Mouse (Mus musculus) embryonic fibroblast, embryonic 13.5 days (primary cell): ENCODE measurements around the gene Eif2b3. TPM values are rescaled to one million over a fixed set of nuclear protein-coding genes. Genes with fewer than 3 reads are reported as not detected.
A peak's percentile ranks its signal among the peaks of the same experiment; 100 is the strongest.

ENCODE experiments used
- H3K27ac ChIP-seq: 2 replicates; pipeline ENCODE4 v1.5.1; 2012; ENCODE audit warnings: low read length, control low read depth, inconsistent platforms; ENCODE audit not compliant: insufficient read depth
- H3K4me1 ChIP-seq: 2 replicates; pipeline ENCODE4 v1.6.1; 2011; ENCODE audit warnings: low read length; ENCODE audit not compliant: control insufficient read depth, insufficient read depth
- H3K4me3 ChIP-seq: 2 replicates; pipeline ENCODE4 v1.5.1; 2011; ENCODE audit warnings: mild to moderate bottlenecking, control low read depth, low read length; ENCODE audit not compliant: insufficient read depth
- CTCF ChIP-seq: IDR thresholded peaks from 2 replicates; pipeline ENCODE4 v1.5.1; 2011; ENCODE audit warnings: mild to moderate bottlenecking, control low read depth, low read length, moderate library complexity, borderline replicate concordance; ENCODE audit not compliant: insufficient read depth
- POLR2A ChIP-seq: IDR thresholded peaks from 2 replicates; pipeline ENCODE4 v1.6.1; 2011; ENCODE audit warnings: low read depth, mild to moderate bottlenecking, control low read depth, low read length, moderate library complexity
- polyA plus RNA-seq: library from polyadenylated mRNA; stranded (reverse); fragments of >200 nt; gene quantifications from 2 replicates; pipeline ENCODE4 v1.2.4, GENCODE M21; 2011; ENCODE audit warnings: low read depth; ENCODE audit not compliant: missing spikeins, insufficient read length

Gene Eif2b3
- polyA plus RNA-seq, 1 experiment, result 34.1 TPM

DNA sequence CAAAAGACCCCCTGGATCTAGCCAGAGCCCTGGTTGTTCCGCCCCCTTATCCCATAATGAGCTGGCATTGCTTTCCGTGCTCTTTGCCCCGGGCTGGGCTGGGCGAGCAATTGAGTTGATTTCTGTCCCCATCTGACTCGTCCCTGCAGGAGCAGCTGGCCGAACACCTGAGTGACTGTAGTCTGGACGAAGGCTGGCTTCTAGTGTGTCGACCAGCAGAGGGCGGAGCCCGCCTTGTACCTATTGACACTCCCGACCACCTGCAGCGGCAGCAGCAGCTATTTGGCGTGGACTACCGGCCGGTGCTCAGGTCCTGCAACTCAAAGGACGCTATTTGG is 23.4 kb upstream of the Eif2b3 start:
- no peak for TF ChIP-seq POLR2A
- TF ChIP-seq CTCF, result no peak
- H3K4me3 ChIP-seq, result peak overlapping the region; percentile 68
- peaks cover 3% of the 10 kb centered on the region; the same call in 1 of the 2 replicates for H3K4me1 ChIP-seq
- no peak overlapping the region for H3K27ac ChIP-seq

- Histone ChIP-seq H3K4me1 (peaks cover 3% of the 10 kb centered on the region; the same call in 1 of the 2 replicates), H3K4me3 (no peak overlapping the region), H3K27ac (no peak overlapping the region)
- TF ChIP-seq POLR2A (no peak), CTCF (no peak)
These were observed 19.6 kb upstream of the Eif2b3 start for GRCm38 (mm10) chr4:116999513-117000154.

DNA sequence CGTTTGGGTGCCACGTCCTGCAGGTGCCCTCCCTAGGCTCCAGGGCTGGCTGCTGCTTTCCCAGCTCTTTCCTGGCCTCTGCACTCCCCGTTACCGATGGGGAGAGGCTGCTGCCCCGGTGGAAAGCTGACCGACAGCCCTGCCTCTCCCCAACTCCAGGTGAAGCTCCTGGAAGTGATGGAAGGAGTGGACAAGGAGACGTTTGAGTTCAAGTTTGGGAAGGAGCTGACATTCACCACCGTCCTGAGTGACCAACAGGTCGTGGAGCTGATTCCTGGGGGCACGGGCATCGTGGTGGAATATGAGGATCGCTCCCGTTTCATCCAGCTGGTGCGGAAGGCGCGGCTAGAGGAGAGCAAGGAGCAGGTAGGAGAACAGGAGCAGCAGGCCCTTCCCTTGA is 17.2 kb upstream of the Eif2b3 start:
- Histone ChIP-seq H3K4me3 (no peak overlapping the region), H3K4me1 (no peaks in the 10 kb centered on the region), H3K27ac (no peak overlapping the region)
- TF ChIP-seq POLR2A (no peak), CTCF (no peak)

DNA sequence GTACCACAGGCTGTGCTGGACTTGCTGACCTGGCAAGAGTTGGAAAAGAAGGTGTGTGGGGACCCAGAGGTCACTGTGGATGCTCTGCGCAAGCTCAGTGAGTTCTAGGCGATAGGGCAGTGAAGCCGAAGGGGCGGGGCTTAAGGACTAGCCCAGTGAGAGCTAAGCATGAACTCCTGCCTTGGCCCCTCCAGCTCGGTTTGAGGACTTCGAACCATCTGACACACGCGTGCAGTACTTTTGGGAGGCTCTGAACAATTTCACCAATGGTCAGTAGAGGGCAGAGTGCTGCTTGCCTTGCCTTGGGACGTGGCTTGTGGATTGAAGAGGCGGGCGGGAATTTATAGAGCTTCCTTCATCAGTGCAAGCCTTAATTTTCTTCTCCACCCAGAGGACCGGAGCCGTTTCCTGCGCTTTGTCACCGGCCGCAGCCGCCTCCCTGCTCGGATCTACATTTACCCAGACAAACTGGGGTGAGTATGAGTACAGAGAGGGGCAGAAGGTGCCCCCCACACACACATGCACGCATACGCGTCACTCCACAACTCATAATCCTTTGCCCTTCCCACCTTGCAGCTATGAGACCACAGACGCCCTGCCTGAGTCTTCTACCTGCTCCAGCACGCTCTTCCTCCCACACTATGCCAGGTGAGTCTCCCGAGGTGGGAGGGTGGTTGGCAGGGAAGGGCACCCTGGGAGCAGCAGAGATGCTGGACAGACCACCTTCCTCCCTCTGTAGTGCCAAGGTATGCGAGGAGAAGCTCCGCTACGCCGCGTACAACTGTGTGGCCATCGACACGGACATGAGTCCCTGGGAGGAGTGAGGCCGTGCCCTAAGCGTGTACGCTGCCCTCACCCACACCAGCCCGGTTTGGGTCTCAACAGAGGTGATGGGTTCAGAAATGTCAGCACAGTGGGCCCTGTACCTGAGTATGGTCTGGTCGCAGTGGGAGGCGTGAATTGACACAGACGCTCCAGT is 16.4 kb upstream of the Eif2b3 start:
- Histone ChIP-seq H3K27ac (no peak overlapping the region), H3K4me1 (0 out of 2 replicates have a peak, but pooled peaks cover 2% of the 10 kb centered on the region), H3K4me3 (no peak overlapping the region)
- TF ChIP-seq CTCF, result peak; percentile 87
- TF ChIP-seq POLR2A, result no peak

GRCm38 (mm10) chr4:117004649-117005048 is 14.6 kb upstream of the Eif2b3 start:
- no peak overlapping the region for H3K4me3 ChIP-seq
- H3K27ac ChIP-seq, result no peak overlapping the region
- TF ChIP-seq CTCF, result no peak
- no peak for TF ChIP-seq POLR2A
- 0 out of 2 replicates have a peak, but pooled peaks cover 2% of the 10 kb centered on the region for H3K4me1 ChIP-seq

DNA sequence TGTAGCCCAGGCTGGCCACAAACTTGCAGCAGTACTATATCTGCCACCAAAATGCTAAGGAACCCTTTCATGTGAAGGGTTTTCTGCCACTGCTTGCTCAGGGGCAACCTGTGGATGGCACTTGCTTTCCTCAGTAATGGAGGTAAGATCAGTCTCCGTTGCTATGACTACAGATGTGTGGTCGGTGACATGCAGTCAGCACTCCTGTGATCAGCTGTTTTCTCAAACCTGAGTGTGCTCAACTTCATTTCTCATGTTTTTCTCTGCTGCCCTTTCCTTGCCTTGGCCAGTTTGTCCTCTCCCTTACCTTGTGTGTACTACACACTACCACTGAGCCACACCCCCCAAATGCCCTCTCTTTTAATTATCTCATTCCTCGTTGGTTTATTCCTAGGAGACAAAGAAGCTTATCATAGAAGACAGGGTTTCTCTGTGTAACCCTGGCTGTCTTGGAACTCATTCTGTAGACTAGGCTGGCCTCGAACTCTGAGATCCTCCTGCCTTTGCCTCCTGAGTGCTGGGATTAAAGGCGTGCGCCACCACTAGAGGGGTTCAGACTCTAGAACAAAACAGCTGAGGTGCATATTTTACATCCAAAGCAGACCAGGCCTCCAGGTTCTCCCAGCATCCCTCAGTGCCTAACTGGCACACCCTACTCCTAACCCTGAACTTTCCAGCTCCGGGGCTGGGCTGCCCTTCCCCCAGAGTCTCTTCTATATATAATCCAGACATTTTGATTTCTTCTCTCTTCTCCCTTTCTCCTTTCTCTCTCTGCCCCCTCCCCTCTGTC is 13.4 kb upstream of the Eif2b3 start:
- 0 out of 2 replicates have a peak, but pooled peaks cover 2% of the 10 kb centered on the region for H3K4me1 ChIP-seq
- TF ChIP-seq CTCF, result no peak
- TF ChIP-seq POLR2A, result no peak
- H3K27ac ChIP-seq, result no peak overlapping the region
- no peak overlapping the region for H3K4me3 ChIP-seq

- Histone ChIP-seq H3K4me1 (0 out of 2 replicates have a peak, but pooled peaks cover 2% of the 10 kb centered on the region), H3K4me3 (no peak overlapping the region), H3K27ac (peak overlapping the region; percentile 49; the same call in 1 of the 2 replicates)
- TF ChIP-seq POLR2A (no peak), CTCF (no peak)
These were observed 12.1 kb upstream of the Eif2b3 start for GRCm38 (mm10) chr4:117007058-117007457.

- Histone ChIP-seq H3K4me1 (0 out of 2 replicates have a peak, but pooled peaks cover 2% of the 10 kb centered on the region), H3K27ac (no peak overlapping the region), H3K4me3 (no peak overlapping the region)
- TF ChIP-seq CTCF (no peak), POLR2A (no peak)
These were observed 9.0 kb upstream of the Eif2b3 start for GRCm38 (mm10) chr4:117010231-117010630.

DNA sequence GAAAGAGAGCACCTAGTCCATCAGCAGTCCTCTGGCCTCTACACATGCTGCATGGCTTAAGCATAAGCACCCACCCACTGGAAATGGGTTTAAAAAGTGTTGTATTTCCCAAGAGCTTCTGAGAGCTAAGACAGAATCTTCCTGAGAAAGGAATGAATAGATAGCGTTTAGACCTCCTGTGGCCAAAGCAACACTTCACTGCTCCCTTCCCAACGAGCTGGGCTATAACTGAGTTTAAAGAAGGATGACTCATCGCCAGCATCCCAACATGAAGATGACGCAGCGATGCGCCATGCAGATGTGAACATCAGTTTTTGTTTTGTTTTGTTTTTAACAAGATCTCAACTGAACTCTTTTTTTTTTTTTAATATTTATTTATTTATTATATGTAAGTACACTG is 5.6 kb upstream of the Eif2b3 start:
- Histone ChIP-seq H3K4me1 (no peaks in the 10 kb centered on the region), H3K27ac (no peak overlapping the region), H3K4me3 (no peak overlapping the region)
- TF ChIP-seq CTCF (no peak), POLR2A (no peak)
